Mouse (Mus musculus) brown adipose tissue, adult 24 weeks (tissue): ENCODE data around the gene Ahsg. TPM values are rescaled to one million over a fixed set of nuclear protein-coding genes. Genes with fewer than 3 reads are reported as not detected.
"Not testable (repeated sequence)": the region's sequence is repeated elsewhere in the genome, so short reads cannot be mapped to it uniquely, and the experiment has no call there.

ENCODE experiments used
- H3K27ac ChIP-seq: fragments of 200-500 bp; replicated peaks from 2 replicates; pipeline ENCODE4 v1.5.1; 2012; ENCODE audit warnings: low read depth, mild to moderate bottlenecking, low read length
- H3K4me1 ChIP-seq: fragments of 200-500 bp; 2 replicates; pipeline ENCODE4 v1.6.1; 2012; ENCODE audit warnings: low read length, mixed read lengths; ENCODE audit not compliant: control insufficient read depth, insufficient read depth, insufficient read length
- H3K4me3 ChIP-seq: fragments of 200-500 bp; 2 replicates; pipeline ENCODE4 v1.5.1; 2012; ENCODE audit warnings: low read depth, mild to moderate bottlenecking, low read length, moderate library complexity; ENCODE audit not compliant: insufficient read depth
- polyA plus RNA-seq: library from polyadenylated mRNA; stranded (reverse); fragments of >200 nt; gene quantifications from 2 replicates; pipeline ENCODE4 v1.2.4, GENCODE M21; 2012; ENCODE audit not compliant: missing spikeins, insufficient read depth, insufficient read length

Ahsg gene
- polyA plus RNA-seq, 1 experiment, result 3.4 TPM

DNA sequence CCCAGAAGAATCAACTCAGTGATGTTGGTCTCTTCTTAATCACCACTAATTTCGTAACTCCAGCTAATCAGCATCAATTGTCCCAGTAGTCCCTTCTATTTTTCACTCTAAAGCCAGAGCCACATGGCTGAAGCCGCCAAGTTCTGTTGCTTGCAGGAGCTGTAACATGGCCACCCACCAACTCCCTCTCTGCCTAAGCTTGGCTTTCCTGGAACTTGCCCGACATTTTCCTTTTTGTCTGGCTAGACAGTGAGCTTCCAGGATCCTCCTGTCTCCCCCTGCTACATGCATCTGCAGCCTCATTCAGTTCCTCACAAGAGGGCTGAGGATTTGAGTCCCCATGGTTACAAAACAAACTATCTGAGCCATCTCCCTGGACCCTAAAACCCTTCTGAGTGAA is 20.9 kb downstream of the Ahsg start:
- H3K4me1 ChIP-seq, result no peaks in the 10 kb centered on the region
- H3K4me3 ChIP-seq, result no peak overlapping the region
- H3K27ac ChIP-seq, result no peak overlapping the region

- Histone ChIP-seq H3K4me1 (no peaks in the 10 kb centered on the region), H3K27ac (no peak overlapping the region), H3K4me3 (no peak overlapping the region)
Measured at GRCm38 (mm10) chr16:22912886-22913285, 21.8 kb downstream of the Ahsg start.

DNA sequence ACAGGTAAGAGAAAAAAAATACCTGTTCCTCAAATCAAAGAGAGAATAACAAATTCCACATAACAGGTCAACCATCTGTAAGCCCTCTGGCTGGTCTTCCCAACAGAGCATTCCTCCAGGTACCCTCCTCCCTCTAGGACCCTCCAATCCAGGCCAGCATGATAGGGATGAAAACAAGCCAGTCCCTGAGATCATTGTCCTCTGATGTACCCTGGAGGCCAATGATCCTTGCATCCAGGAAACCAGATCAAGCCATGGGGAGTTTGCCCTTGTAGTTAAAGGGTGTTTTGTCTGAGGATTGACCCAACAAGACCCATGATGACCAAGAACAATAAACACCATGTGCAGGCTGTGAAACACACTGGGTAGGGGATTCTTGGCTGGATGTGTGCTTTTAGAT is 23.2 kb downstream of the Ahsg start:
- Histone ChIP-seq H3K27ac (no peak overlapping the region), H3K4me1 (no peaks in the 10 kb centered on the region), H3K4me3 (no peak overlapping the region)

DNA sequence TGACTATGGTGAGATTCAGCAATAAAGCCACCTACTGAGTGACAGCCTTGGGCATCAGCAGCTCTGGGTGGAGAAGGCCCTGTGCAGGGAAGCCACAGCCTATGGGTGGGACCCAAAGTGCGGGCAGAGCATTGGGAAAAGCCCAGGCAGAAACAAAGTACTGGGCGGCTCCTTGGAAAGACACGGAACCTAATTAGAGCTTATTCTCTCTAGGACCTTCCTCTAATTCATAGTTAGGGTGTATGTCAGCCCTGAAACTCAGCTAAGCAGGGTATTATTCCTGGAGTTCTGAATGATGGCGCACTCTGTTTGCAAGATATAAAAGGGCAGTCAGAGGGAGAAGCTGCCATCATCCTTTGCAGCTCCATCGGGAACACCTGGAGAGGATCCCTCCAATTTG is 27.0 kb downstream of the Ahsg start, which contains the start of gene Fetub:
TSS of gene Fetub (plus strand) at position 301 of the 400 bp plus-strand sequence.
- no peak within 1 kb of the TSS for H3K27ac ChIP-seq

GRCm38 (mm10) chr16:22918664-22919312 is 27.7 kb downstream of the Ahsg start:
- H3K4me3 ChIP-seq, result no peak overlapping the region
- H3K4me1 ChIP-seq, result no peaks in the 10 kb centered on the region
- no peak overlapping the region for H3K27ac ChIP-seq

More for the DNA sequence above, 27.0 kb downstream of the Ahsg start, which contains the start of gene Fetub:
- Histone ChIP-seq H3K4me3 (no peak within 1 kb of the TSS), H3K4me1 (no peaks in the 10 kb centered on the region)

- no peak overlapping the region for H3K4me3 ChIP-seq
- no peak overlapping the region for H3K27ac ChIP-seq
- no peaks in the 10 kb centered on the region for H3K4me1 ChIP-seq
Measured at GRCm38 (mm10) chr16:22919971-22920854, 29.1 kb downstream of the Ahsg start.

GRCm38 (mm10) chr16:22921761-22922160 is 30.7 kb downstream of the Ahsg start:
- Histone ChIP-seq H3K27ac (no peak overlapping the region), H3K4me3 (no peak overlapping the region), H3K4me1 (no peaks in the 10 kb centered on the region)

- Histone ChIP-seq H3K4me3 (no peak overlapping the region), H3K27ac (no peak overlapping the region), H3K4me1 (no peaks in the 10 kb centered on the region)
Measured at GRCm38 (mm10) chr16:22922433-22922832, 31.4 kb downstream of the Ahsg start.

DNA sequence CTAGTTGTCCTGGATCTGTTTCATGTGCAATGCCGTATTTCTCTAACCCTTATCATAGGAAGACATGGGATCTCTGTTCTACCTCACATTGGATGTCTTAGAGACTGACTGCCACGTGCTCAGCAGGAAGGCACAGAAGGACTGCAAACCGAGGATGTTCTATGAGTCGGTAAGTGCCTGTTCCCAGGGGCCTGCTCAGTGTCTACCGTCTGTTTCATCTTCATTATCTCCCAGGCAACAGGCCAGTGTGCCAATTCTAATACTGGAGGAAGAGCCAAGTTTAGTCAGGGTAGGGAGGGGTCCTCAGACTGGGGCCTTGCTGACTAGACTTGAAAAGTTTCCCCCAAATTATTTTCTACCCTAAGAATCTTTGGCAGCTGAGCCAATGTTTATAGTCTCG is 38.5 kb downstream of the Ahsg start:
- Histone ChIP-seq H3K4me3 (no peak overlapping the region), H3K27ac (no peak overlapping the region), H3K4me1 (no peaks in the 10 kb centered on the region)

DNA sequence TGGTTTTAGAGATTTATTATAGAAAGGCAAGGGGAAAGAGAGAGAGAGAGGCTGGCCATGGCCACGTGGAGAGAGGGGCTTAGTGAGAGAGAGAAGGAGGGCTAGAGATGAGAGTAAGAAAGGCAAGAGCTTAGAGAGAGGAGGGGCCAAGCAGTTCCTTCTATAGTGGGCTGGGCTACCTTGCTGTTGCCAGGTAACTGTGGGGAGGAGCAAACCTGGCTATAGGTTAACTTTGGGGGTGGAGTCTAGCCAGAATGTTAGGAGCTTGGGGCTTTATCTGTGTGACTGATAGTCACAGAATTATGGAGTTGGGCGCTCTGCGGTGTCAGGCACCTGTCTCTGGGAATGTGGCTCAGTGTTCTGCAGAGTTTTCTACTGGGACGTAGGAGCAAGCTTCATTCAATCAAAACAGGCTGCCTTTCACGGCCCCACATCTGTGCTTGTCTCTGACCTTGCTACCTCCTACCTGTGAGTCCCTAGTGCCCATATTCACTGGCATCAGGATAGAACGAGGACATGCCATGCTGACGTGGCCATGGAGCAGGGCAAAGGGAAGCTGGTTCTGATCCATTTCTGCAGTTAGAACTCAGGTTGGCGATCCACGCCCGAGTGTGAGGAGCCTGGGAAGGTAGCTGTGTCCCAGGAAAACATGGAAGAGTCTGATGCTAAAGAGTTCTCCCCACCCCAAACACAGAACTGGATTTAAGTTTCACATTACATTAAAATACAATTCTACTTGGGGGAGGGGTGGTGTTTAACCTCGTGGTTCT is 40.5 kb downstream of the Ahsg start:
- H3K4me1 ChIP-seq, result no peaks in the 10 kb centered on the region
- no peak overlapping the region for H3K4me3 ChIP-seq
- no peak overlapping the region for H3K27ac ChIP-seq

GRCm38 (mm10) chr16:22937631-22938030 is 46.6 kb downstream of the Ahsg start:
- no peaks in the 10 kb centered on the region for H3K4me1 ChIP-seq
- H3K4me3 ChIP-seq, result no peak overlapping the region
- H3K27ac ChIP-seq, result no peak overlapping the region

- H3K27ac ChIP-seq, result no peak overlapping the region
Measured at GRCm38 (mm10) chr16:22938541-22938940, 47.5 kb downstream of the Ahsg start.

DNA sequence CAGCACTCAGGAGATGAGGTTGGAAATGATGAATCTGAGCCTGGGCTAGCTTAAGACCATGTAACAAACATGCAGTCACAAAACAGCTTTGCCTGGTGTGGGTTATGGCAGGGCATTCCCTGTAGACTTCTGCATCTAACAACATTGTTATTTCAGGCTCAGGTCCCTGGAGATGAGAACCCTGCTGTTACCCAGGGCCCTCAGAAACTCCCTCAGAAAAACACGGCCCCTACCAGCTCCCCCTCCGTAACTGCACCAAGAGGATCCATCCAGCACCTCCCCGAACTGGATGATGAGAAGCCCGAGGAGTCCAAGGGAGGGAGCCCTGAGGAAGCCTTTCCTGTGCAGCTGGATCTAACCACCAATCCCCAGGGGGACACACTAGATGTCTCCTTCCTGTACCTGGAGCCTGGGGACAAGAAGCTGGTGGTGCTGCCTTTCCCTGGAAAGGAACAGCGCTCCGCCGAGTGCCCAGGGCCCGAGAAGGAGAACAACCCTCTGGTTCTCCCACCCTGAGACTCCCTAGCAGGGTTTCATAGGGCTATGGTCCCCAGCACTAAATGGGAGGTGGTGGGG is 48.1 kb downstream of the Ahsg start:
- no peak overlapping the region for H3K27ac ChIP-seq
- H3K4me1 ChIP-seq, result no peaks in the 10 kb centered on the region
- H3K4me3 ChIP-seq, result no peak overlapping the region

More at GRCm38 (mm10) chr16:22938541-22938940, 47.5 kb downstream of the Ahsg start:
- H3K4me3 ChIP-seq, result no peak overlapping the region
- H3K4me1 ChIP-seq, result no peaks in the 10 kb centered on the region

GRCm38 (mm10) chr16:22941825-22942476 is 50.9 kb downstream of the Ahsg start:
- H3K27ac ChIP-seq, H3K4me3 ChIP-seq, H3K4me1 ChIP-seq: not testable (repeated sequence)
